Mouse (Mus musculus) stomach, postnatal 0 days (tissue): ENCODE results near the gene Rps3a1.

Experiments
- CTCF ChIP-seq: IDR thresholded peaks from 2 replicates; pipeline ENCODE4 v1.5.1; 2016; ENCODE audit warnings: antibody characterized with exemption, low read depth, mild to moderate bottlenecking, moderate library complexity
- EP300 ChIP-seq: optimal IDR thresholded peaks from 2 replicates; pipeline ENCODE3; 2016; ENCODE audit warnings: antibody characterized with exemption

DNA sequence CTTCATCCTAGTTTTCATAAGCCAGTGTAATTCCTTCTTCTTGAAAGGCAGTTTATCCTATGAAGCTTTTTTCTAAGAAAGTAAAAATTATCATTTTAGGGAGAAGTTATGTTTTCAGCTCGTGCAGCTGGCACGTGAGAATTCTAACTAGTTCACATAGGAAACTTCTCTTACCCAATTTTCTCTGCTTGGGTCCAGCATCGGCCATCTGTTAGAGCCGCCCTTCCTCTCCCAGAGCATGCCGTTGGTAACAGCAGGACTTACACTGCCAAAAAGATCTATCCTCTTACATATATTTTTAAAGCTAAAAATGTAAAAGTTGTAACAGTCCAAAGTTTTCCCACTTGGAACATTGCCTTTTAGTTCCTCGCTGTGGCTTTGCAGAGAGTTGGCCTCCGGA, 33.4 kb downstream of the Rps3a1 start:
- no peak for TF ChIP-seq EP300
- TF ChIP-seq CTCF = no peak
